In the genomic region with DNA sequence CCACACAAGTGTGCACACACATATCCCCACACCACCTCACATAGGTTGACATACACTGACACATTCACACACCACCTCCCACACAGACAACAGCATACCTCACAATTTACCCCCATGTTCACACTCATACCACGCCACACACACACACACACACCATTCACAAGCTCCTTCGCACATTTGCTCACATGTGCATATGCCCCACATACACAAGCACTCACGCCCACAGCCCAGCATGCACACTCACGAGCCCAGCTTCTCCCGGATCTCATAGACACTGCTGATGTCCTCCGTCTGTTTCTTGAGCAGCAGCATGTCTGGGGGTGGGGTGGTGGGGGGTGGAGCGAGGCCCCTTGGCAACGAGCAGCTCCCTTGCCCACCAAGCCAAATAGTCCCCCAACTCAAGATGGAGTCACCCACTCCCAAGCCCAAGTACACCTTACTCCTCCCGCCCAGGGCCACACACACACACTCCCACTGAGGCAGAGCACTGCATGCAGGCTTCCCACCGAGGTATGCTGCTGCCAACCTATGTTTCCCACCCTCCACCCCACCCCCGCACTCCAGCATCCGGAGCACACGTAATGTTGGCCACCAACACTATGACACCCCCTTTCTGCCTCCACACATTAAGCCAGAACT, we compare ENCODE assay signal across 9 mouse cellular contexts. TPM values are rescaled to one million over a fixed set of nuclear protein-coding genes. Genes with fewer than 3 reads are reported as not detected.
DNase-seq lines count a peak whose midpoint lies in the region; ATAC-seq and TF ChIP-seq lines count a peak whose summit lies in the region.
"Had no signal": no experiment of that assay in that cellular context is flagged by ENCODE, and none has a peak within 500 bp of the region (broad histone marks: within the 10 kb centered on the region; RNA-seq: fewer than 3 reads in every experiment).

No protein-coding gene starts in this region.

- H3K27ac ChIP-seq in heart, embryonic 13.5 days (replicated peaks), result no peak overlapping the region
- H3K27ac ChIP-seq in forebrain, embryonic 15.5 days (replicated peaks), result peak overlapping the region; percentile 32
- H3K27ac ChIP-seq in midbrain, embryonic 10.5 days (replicated peaks), result no peak overlapping the region
- H3K27ac ChIP-seq: liver, embryonic 14.5 days had no signal

- TF ChIP-seq CTCF in E14TG2a.4 (conservative IDR thresholded peaks at IDR 0.05; ENCODE audit: low read length), result no peak

- H3K27me3 ChIP-seq in heart, embryonic 13.5 days (replicated peaks), result peaks cover 26% of the 10 kb centered on the region
- peaks cover 10% of the 10 kb centered on the region for H3K27me3 ChIP-seq in E14TG2a.4 (ENCODE audit: insufficient read depth, low read length)
- no peaks in the 10 kb centered on the region for H3K27me3 ChIP-seq in forebrain, embryonic 15.5 days
- peaks cover 53% of the 10 kb centered on the region for H3K27me3 ChIP-seq in midbrain, embryonic 10.5 days (ENCODE audit: low read depth, poor library complexity, severe bottlenecking)

- H3K4me3 ChIP-seq in heart, embryonic 13.5 days, result peak overlapping the region; percentile 56
- H3K4me3 ChIP-seq in E14TG2a.4 (replicated peaks; ENCODE audit: low read length), result peak overlapping the region; percentile 74
- peak overlapping the region; percentile 51 for H3K4me3 ChIP-seq in forebrain, embryonic 15.5 days
- peak overlapping the region; percentile 62 for H3K4me3 ChIP-seq in midbrain, embryonic 10.5 days

- H3K9ac ChIP-seq in heart, embryonic 13.5 days, result no peak overlapping the region; the same call in 1 of the 2 replicates
- peak overlapping the region; percentile 51 for H3K9ac ChIP-seq in forebrain, embryonic 15.5 days (replicated peaks)
- H3K9ac ChIP-seq: liver, embryonic 14.5 days had no signal

- intact Hi-C loops in heart, postnatal 14 days (cut with DNase I), result loop anchor here (5.0 to 10.0 kb wide), 2 partner anchors 67 to 204 kb away; partner anchors contain the start of gene Haus7

- H3K4me1 ChIP-seq in heart, embryonic 13.5 days, result no peaks in the 10 kb centered on the region
- peaks cover 19% of the 10 kb centered on the region; the same call in 1 of the 2 replicates for H3K4me1 ChIP-seq in E14TG2a.4 (replicated peaks; ENCODE audit: low read depth, low read length)
- H3K4me1 ChIP-seq in forebrain, embryonic 15.5 days, result peaks cover 16% of the 10 kb centered on the region
- H3K4me1 ChIP-seq in midbrain, embryonic 10.5 days, result peaks cover 23% of the 10 kb centered on the region

- H3K36me3 ChIP-seq in heart, embryonic 13.5 days, result no peaks in the 10 kb centered on the region
- H3K36me3 ChIP-seq in E14TG2a.4 (ENCODE audit: insufficient read depth, low read length), result no peaks in the 10 kb centered on the region
- no peaks in the 10 kb centered on the region for H3K36me3 ChIP-seq in forebrain, embryonic 15.5 days
- H3K36me3 ChIP-seq in midbrain, embryonic 10.5 days, result no peaks in the 10 kb centered on the region

- ATAC-seq in heart, embryonic 13.5 days (ENCODE audit: extremely low read depth, insufficient number of reproducible peaks, low FRiP score, low TSS enrichment), result no peak
- peak; percentile 53 for ATAC-seq in forebrain, embryonic 15.5 days (replicated peaks)

- H3K9me3 ChIP-seq in heart, embryonic 13.5 days, result no peaks in the 10 kb centered on the region
- no peaks in the 10 kb centered on the region for H3K9me3 ChIP-seq in E14TG2a.4 (ENCODE audit: low read length)
- H3K9me3 ChIP-seq in forebrain, embryonic 15.5 days, result no peaks in the 10 kb centered on the region
- H3K9me3 ChIP-seq in midbrain, embryonic 10.5 days (replicated peaks), result no peaks in the 10 kb centered on the region

- no peak for DNase-seq in heart, postnatal 14 days
- DNase-seq in midbrain, embryonic 10.5 days (ENCODE audit: low spot score), result no peak
- no peak for DNase-seq in ovary, postnatal 36 days (ENCODE audit: low spot score)
- no peak for DNase-seq in urinary bladder, postnatal 25 days (ENCODE audit: low spot score)
- no peak for DNase-seq in thymus, postnatal 14 days

- WGBS in heart, embryonic 13.5 days, result 55% methylated on average over 13 of the region's 13 CpGs
- 58% methylated on average over 13 of the region's 13 CpGs for WGBS in forebrain, embryonic 15.5 days
- 58% methylated on average over 13 of the region's 13 CpGs for WGBS in midbrain, embryonic 10.5 days

- H3K4me2 ChIP-seq in heart, embryonic 13.5 days, result peak overlapping the region; percentile 78
- peak overlapping the region; percentile 57 for H3K4me2 ChIP-seq in forebrain, embryonic 15.5 days (replicated peaks)

RNA-seq across cellular contexts. Expression of gene Pnck, which starts 0.9 kb away (rescaled TPM):
- polyA plus RNA-seq in heart, embryonic 13.5 days (2015; fragmentation: Nextera tagmentation; extraction: Ambion mirVana), result 9.6 and 10.4 TPM in 2 replicates
- 1 to 10 TPM; 4.3 to 6.8 TPM for total RNA-seq in heart, postnatal 14 days (2021)
- polyA plus RNA-seq in forebrain, embryonic 15.5 days (2015; fragmentation: Nextera tagmentation; extraction: Ambion mirVana), result 105 and 109 TPM in 2 replicates
- 7.0 and 12.6 TPM in 2 replicates for polyA plus RNA-seq in midbrain, embryonic 10.5 days (2016; fragmentation: Nextera tagmentation; extraction: Ambion mirVana)

RNA-seq across cellular contexts. Expression of gene Slc6a8, which starts 13.9 kb away (rescaled TPM):
- 6.8 and 8.0 TPM in 2 replicates for polyA plus RNA-seq in heart, embryonic 13.5 days (2015; fragmentation: Nextera tagmentation; extraction: Ambion mirVana)
- 100 to 1,000 TPM; 109 to 112 TPM for total RNA-seq in heart, postnatal 14 days (2021)
- polyA plus RNA-seq in forebrain, embryonic 15.5 days (2015; fragmentation: Nextera tagmentation; extraction: Ambion mirVana), result 6.5 and 7.0 TPM in 2 replicates
- 4.1 and 4.6 TPM in 2 replicates for polyA plus RNA-seq in midbrain, embryonic 10.5 days (2016; fragmentation: Nextera tagmentation; extraction: Ambion mirVana)

RNA-seq across cellular contexts. Expression of gene Dusp9, which starts 19.8 kb away (rescaled TPM):
- 6.0 and 6.3 TPM in 2 replicates for polyA plus RNA-seq in heart, embryonic 13.5 days (2015; fragmentation: Nextera tagmentation; extraction: Ambion mirVana)
- total RNA-seq in heart, postnatal 14 days (2021), result not detected
- 0.33 and 0.43 TPM in 2 replicates for polyA plus RNA-seq in forebrain, embryonic 15.5 days (2015; fragmentation: Nextera tagmentation; extraction: Ambion mirVana)
- 16.6 and 32.4 TPM in 2 replicates for polyA plus RNA-seq in midbrain, embryonic 10.5 days (2016; fragmentation: Nextera tagmentation; extraction: Ambion mirVana)

RNA-seq across cellular contexts. Expression of gene Bcap31, which starts 56.9 kb away (rescaled TPM):
- 166 and 185 TPM in 2 replicates for polyA plus RNA-seq in heart, embryonic 13.5 days (2015; fragmentation: Nextera tagmentation; extraction: Ambion mirVana)
- 10 to 100 TPM; 75.8 to 89.6 TPM for total RNA-seq in heart, postnatal 14 days (2021)
- 98.3 and 101 TPM in 2 replicates for polyA plus RNA-seq in forebrain, embryonic 15.5 days (2015; fragmentation: Nextera tagmentation; extraction: Ambion mirVana)
- polyA plus RNA-seq in midbrain, embryonic 10.5 days (2016; fragmentation: Nextera tagmentation; extraction: Ambion mirVana), result 144 and 157 TPM in 2 replicates

RNA-seq across cellular contexts. Expression of gene Abcd1, which starts 57.3 kb away (rescaled TPM):
- 12.3 and 12.4 TPM in 2 replicates for polyA plus RNA-seq in heart, embryonic 13.5 days (2015; fragmentation: Nextera tagmentation; extraction: Ambion mirVana)
- 10 to 100 TPM; 27.8 TPM for total RNA-seq in heart, postnatal 14 days (2021)
- 11.1 and 12.0 TPM in 2 replicates for polyA plus RNA-seq in forebrain, embryonic 15.5 days (2015; fragmentation: Nextera tagmentation; extraction: Ambion mirVana)
- 10.9 and 11.5 TPM in 2 replicates for polyA plus RNA-seq in midbrain, embryonic 10.5 days (2016; fragmentation: Nextera tagmentation; extraction: Ambion mirVana)
